Mouse (Mus musculus) intestine, postnatal 0 days (tissue): ENCODE data around the gene Phlda2. TPM values are rescaled to one million over a fixed set of nuclear protein-coding genes. Genes with fewer than 3 reads are reported as not detected.
A peak's percentile ranks its signal among the peaks of the same experiment; 100 is the strongest.

Source experiments
- ATAC-seq: fragments of 200-750 bp; cut with Nextera tagmentation; 2 replicates; pipeline ENCODE4 v1.8.0; 2017; ENCODE audit warnings: mild to moderate bottlenecking, moderate TSS enrichment, moderate library complexity
- H3K27ac ChIP-seq: fragments of 300-500 bp; sonication (generic); 2 replicates; pipeline ENCODE4 v1.5.1; 2014; ENCODE audit warnings: mild to moderate bottlenecking, low read depth, low read length, moderate library complexity
- H3K27me3 ChIP-seq: fragments of 300-500 bp; sonication (generic); replicated peaks from 2 replicates; pipeline ENCODE4 v1.6.1; 2014; ENCODE audit warnings: low read length, mixed read lengths; ENCODE audit not compliant: control insufficient read depth, insufficient read depth
- H3K36me3 ChIP-seq: fragments of 300-500 bp; sonication (generic); 2 replicates; pipeline ENCODE4 v1.6.1; 2014; ENCODE audit warnings: mild to moderate bottlenecking, moderate library complexity; ENCODE audit not compliant: control insufficient read depth, insufficient read depth
- H3K4me1 ChIP-seq: fragments of 300-500 bp; sonication (generic); replicated peaks from 2 replicates; pipeline ENCODE4 v1.6.1; 2014; ENCODE audit warnings: antibody characterized with exemption, low read length, mixed read lengths; ENCODE audit not compliant: control insufficient read depth, insufficient read depth
- H3K4me2 ChIP-seq: fragments of 300-500 bp; sonication (generic); replicated peaks from 2 replicates; pipeline ENCODE4 v1.6.1; 2014; ENCODE audit warnings: low read depth, mild to moderate bottlenecking, moderate library complexity
- H3K4me3 ChIP-seq: fragments of 300-500 bp; sonication (generic); 2 replicates; pipeline ENCODE4 v1.5.1; 2014; ENCODE audit warnings: low read depth, low read length
- H3K9ac ChIP-seq: fragments of 300-500 bp; sonication (generic); 2 replicates; pipeline ENCODE4 v1.6.1; 2014; ENCODE audit warnings: mild to moderate bottlenecking, low read depth, low read length
- H3K9me3 ChIP-seq: fragments of 300-500 bp; sonication (generic); 2 replicates; pipeline ENCODE4 v1.6.1; 2016; ENCODE audit warnings: mixed run types; ENCODE audit not compliant: control insufficient read depth
- CTCF ChIP-seq: sonication (generic); IDR thresholded peaks from 2 replicates; pipeline ENCODE4 v1.5.1; 2016; ENCODE audit warnings: low read depth, mild to moderate bottlenecking, control low read depth, antibody characterized with exemption, moderate library complexity
- WGBS: fragments of 180-500 bp; shearing (Covaris S2); extraction: QIAGEN DNeasy Blood & Tissue Kit; methylation state at CpG from one replicate; pipeline ENCODE4 v1.1.7; 2014; 5-methylcytosine and 5-hydroxymethylcytosine counted together
- polyA plus RNA-seq: library from polyadenylated mRNA; unstranded; fragments of >200 nt; fragmentation: Nextera tagmentation; extraction: Ambion mirVana; gene quantifications from 2 replicates; pipeline ENCODE4 v1.2.1, GENCODE M21; 2015

Gene Phlda2
- polyA plus RNA-seq, 1 experiment from 2014 or later, result 1.3 TPM

DNA sequence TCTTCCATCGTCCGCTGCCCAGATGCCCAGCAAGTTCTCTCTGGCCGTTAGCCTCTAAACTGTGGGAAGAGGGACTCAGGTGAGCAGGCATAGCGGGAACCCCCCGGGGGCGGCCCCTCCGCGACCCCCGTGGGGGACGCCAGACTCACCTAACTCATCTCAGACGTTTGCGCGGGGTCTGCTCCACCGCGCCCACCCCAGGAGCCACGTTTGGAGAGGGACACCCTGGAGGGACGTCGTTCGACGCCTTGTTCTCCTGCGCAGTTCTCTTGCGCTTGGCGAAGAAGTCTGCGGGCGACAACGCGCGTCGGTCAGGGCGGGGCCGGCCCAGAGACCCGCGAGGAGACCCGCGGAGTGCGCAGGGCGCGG lies 44.0 kb downstream of the Phlda2 start:
- no peak for TF ChIP-seq CTCF
- peak overlapping the region; percentile 52; the same call in 1 of the 2 replicates for H3K27ac ChIP-seq
- peaks cover 13% of the 10 kb centered on the region; the same call in 1 of the 2 replicates for H3K9me3 ChIP-seq
- 28% methylated on average over 34 of the region's 38 CpGs for WGBS
- peak overlapping the region; percentile 66 for H3K9ac ChIP-seq
- H3K4me1 ChIP-seq, result no peaks in the 10 kb centered on the region
- peak overlapping the region; percentile 63 for H3K4me3 ChIP-seq
- no peaks in the 10 kb centered on the region for H3K36me3 ChIP-seq
- peak overlapping the region; percentile 71 for H3K4me2 ChIP-seq
- no peak for ATAC-seq
- H3K27me3 ChIP-seq, result no peaks in the 10 kb centered on the region

Other genes starting within 250 kb of the Phlda2 start
- 542 and 615 TPM in 2 replicates for gene Cdkn1c, start 42.1 kb downstream of the Phlda2 start, polyA plus RNA-seq
- gene Slc22a18, start 29.4 kb downstream of the Phlda2 start, polyA plus RNA-seq, result 21.6 and 25.0 TPM in 2 replicates
- gene Nap1l4, start 46.0 kb upstream of the Phlda2 start, polyA plus RNA-seq, result 79.9 and 85.0 TPM in 2 replicates
- gene Cars, start 96.9 kb upstream of the Phlda2 start, polyA plus RNA-seq, result 19.3 and 21.1 TPM in 2 replicates
- gene Tnfrsf26, start 125.6 kb upstream of the Phlda2 start, polyA plus RNA-seq, result 0.27 TPM in 2 replicates
- 2.7 and 3.1 TPM in 2 replicates for gene Tnfrsf22, start 146.5 kb upstream of the Phlda2 start, polyA plus RNA-seq
- gene Tnfrsf23, start 182.7 kb upstream of the Phlda2 start, polyA plus RNA-seq, result 5.1 and 6.3 TPM in 2 replicates